Mouse (Mus musculus) ES-Bruce4 (cell line): ENCODE data around the gene Cox15.

Source experiments
- CTCF ChIP-seq: IDR thresholded peaks from one replicate; pipeline ENCODE4 v1.8.1; 2011; ENCODE audit warnings: low read depth, low read length
- EP300 ChIP-seq: IDR thresholded peaks from 2 replicates; pipeline ENCODE4 v1.6.1; 2011; ENCODE audit warnings: low read depth, low read length; ENCODE audit not compliant: insufficient read depth
- POLR2A ChIP-seq: IDR thresholded peaks from one replicate; pipeline ENCODE4 v1.8.1; 2011; ENCODE audit warnings: low read length; ENCODE audit not compliant: insufficient read depth

DNA sequence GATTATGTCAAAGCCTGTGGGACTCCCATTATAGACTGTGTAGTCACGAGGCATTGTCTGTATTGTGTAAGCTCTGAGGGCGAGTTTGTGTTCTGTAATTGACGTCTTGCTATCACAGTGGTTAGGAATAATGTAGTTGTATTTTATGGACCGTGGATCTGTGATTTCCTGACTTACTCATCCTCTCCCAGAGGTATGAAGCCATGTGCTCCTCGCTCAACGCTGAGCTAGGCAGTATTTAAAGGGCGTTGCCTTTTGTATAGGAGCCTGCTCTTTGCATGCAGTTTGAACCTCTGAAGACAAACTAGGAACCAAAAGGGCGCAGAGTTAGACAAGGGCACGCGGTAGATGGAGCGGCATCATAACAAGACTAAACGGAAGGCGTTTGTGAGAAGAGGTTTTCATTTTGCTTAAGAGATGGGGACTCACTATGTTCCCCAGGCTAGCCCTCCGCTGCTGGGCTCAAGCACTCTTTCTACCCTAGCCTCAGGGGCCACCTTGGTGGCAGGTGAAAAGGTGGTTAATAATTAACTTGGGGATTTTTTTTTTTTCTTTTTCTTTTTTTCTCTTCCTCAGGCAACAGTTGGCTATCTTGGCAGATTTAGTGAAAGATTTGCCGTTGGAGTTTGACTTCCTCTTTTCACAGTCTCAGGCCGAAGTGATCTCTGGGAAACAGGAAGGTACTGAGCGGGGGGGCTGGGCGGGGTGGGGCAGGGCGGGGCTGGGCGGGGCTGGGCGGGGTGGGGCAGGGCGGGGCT lies 41.5 kb downstream of the Cox15 start:
- TF ChIP-seq POLR2A (no peak), CTCF (no peak), EP300 (no peak)
